Mouse (Mus musculus) megakaryocyte, embryonic 14.5 days (primary cell): ENCODE measurements at regions not wholly inside any gene's neighbourhood (a gene's known extent, or its start where the extent isn't known, plus 50 kb on each side); places are given as distances from the start of the nearest gene placed in this dataset.
"Not testable (repeated sequence)": the region's sequence is repeated elsewhere in the genome, so short reads cannot be mapped to it uniquely, and the experiment has no call there.

Experiments
- H3K27me3 ChIP-seq: replicated peaks from 2 replicates; pipeline ENCODE3; 2012; ENCODE audit warnings: inconsistent platforms
- H3K36me3 ChIP-seq: replicated peaks from 2 replicates; pipeline ENCODE3; 2012; ENCODE audit warnings: low read length, inconsistent platforms, mixed read lengths
- H3K4me1 ChIP-seq: 2 replicates; pipeline ENCODE4 v1.6.1; 2012; ENCODE audit warnings: inconsistent platforms
- H3K4me3 ChIP-seq: replicated peaks from 2 replicates; pipeline ENCODE3; 2012; ENCODE audit warnings: moderate library complexity, mild to moderate bottlenecking, inconsistent platforms
- H3K9me3 ChIP-seq: 2 replicates; pipeline ENCODE4 v1.6.1; 2012; ENCODE audit warnings: inconsistent platforms
- FLI1 ChIP-seq: IDR thresholded peaks from 2 replicates; pipeline ENCODE4 v1.6.1; 2012; ENCODE audit warnings: low read length, inconsistent platforms, mixed read lengths
- GATA1 ChIP-seq: IDR thresholded peaks from 3 replicates; pipeline ENCODE4 v1.6.1; 2012; ENCODE audit warnings: mixed read lengths, low read length, inconsistent platforms, borderline replicate concordance

- Histone ChIP-seq H3K9me3 (no peaks in the 10 kb centered on the region), H3K27me3 (peaks cover 8% of the 10 kb centered on the region)
- no peak for TF ChIP-seq FLI1
- TF ChIP-seq GATA1: no peak
These were observed 134.6 kb upstream of the Prkcq start for GRCm38 (mm10) chr2:11037343-11037742.

GRCm38 (mm10) chr2:11038440-11038839 lies 133.5 kb upstream of the Prkcq start:
- H3K36me3 ChIP-seq: no peaks in the 10 kb centered on the region
- no peak for TF ChIP-seq FLI1
- no peak for TF ChIP-seq GATA1
- no peaks in the 10 kb centered on the region for H3K4me1 ChIP-seq
- H3K4me3 ChIP-seq: no peak overlapping the region
- H3K9me3 ChIP-seq: no peaks in the 10 kb centered on the region
- H3K27me3 ChIP-seq: peaks cover 8% of the 10 kb centered on the region

More at GRCm38 (mm10) chr2:11037343-11037742, 134.6 kb upstream of the Prkcq start:
- Histone ChIP-seq H3K4me1 (no peaks in the 10 kb centered on the region), H3K4me3 (no peak overlapping the region), H3K36me3 (no peaks in the 10 kb centered on the region)

GRCm38 (mm10) chr2:11040005-11040404 lies 131.9 kb upstream of the Prkcq start:
- H3K36me3 ChIP-seq: no peaks in the 10 kb centered on the region

GRCm38 (mm10) chr2:11044727-11045274 lies 127.1 kb upstream of the Prkcq start:
- Histone ChIP-seq H3K36me3 (no peaks in the 10 kb centered on the region), H3K27me3 (peaks cover 2% of the 10 kb centered on the region), H3K9me3 (0 out of 2 replicates have a peak, but pooled peaks cover 5% of the 10 kb centered on the region), H3K4me1 (no peaks in the 10 kb centered on the region), H3K4me3 (no peak overlapping the region)
- TF ChIP-seq GATA1 (no peak), FLI1 (no peak)

More at GRCm38 (mm10) chr2:11040005-11040404, 131.9 kb upstream of the Prkcq start:
- H3K4me3 ChIP-seq: no peak overlapping the region
- peaks cover 8% of the 10 kb centered on the region for H3K27me3 ChIP-seq
- H3K9me3 ChIP-seq: no peaks in the 10 kb centered on the region
- TF ChIP-seq GATA1 (no peak), FLI1 (no peak)
- no peaks in the 10 kb centered on the region for H3K4me1 ChIP-seq

GRCm38 (mm10) chr2:11051621-11052020 lies 120.3 kb upstream of the Prkcq start:
- Histone ChIP-seq H3K27me3 (no peaks in the 10 kb centered on the region), H3K4me1 (no peaks in the 10 kb centered on the region), H3K36me3 (no peaks in the 10 kb centered on the region), H3K4me3 (no peak overlapping the region), H3K9me3 (0 out of 2 replicates have a peak, but pooled peaks cover 6% of the 10 kb centered on the region)
- TF ChIP-seq GATA1 (no peak), FLI1 (no peak)

- H3K27me3 ChIP-seq: peaks cover 2% of the 10 kb centered on the region
- TF ChIP-seq FLI1 (no peak), GATA1 (no peak)
- no peaks in the 10 kb centered on the region for H3K4me1 ChIP-seq
These were observed 112.0 kb upstream of the Prkcq start for GRCm38 (mm10) chr2:11059731-11060425.

GRCm38 (mm10) chr2:11067384-11067783 lies 104.5 kb upstream of the Prkcq start:
- H3K4me3 ChIP-seq: no peak overlapping the region
- H3K4me1 ChIP-seq: no peaks in the 10 kb centered on the region
- TF ChIP-seq FLI1 (no peak), GATA1 (no peak)
- H3K27me3 ChIP-seq: no peaks in the 10 kb centered on the region
- no peaks in the 10 kb centered on the region for H3K9me3 ChIP-seq
- no peaks in the 10 kb centered on the region for H3K36me3 ChIP-seq

More at GRCm38 (mm10) chr2:11059731-11060425, 112.0 kb upstream of the Prkcq start:
- Histone ChIP-seq H3K9me3 (peaks cover 3% of the 10 kb centered on the region; the same call in 1 of the 2 replicates), H3K4me3 (no peak overlapping the region), H3K36me3 (no peaks in the 10 kb centered on the region)

- peaks cover 20% of the 10 kb centered on the region for H3K27me3 ChIP-seq
- H3K4me1 ChIP-seq: no peaks in the 10 kb centered on the region
- no peak overlapping the region for H3K4me3 ChIP-seq
- H3K9me3 ChIP-seq: no peaks in the 10 kb centered on the region
- no peaks in the 10 kb centered on the region for H3K36me3 ChIP-seq
- TF ChIP-seq FLI1: no peak
- TF ChIP-seq GATA1: no peak
These were observed 88.4 kb upstream of the Prkcq start for GRCm38 (mm10) chr2:11083536-11083935.

- H3K9me3 ChIP-seq: no peaks in the 10 kb centered on the region
- peaks cover 5% of the 10 kb centered on the region; the same call in 1 of the 2 replicates for H3K4me1 ChIP-seq
- TF ChIP-seq FLI1: no peak
- TF ChIP-seq GATA1: no peak
- H3K27me3 ChIP-seq: peaks cover 19% of the 10 kb centered on the region
- H3K4me3 ChIP-seq: no peak overlapping the region
- no peaks in the 10 kb centered on the region for H3K36me3 ChIP-seq
These were observed 84.9 kb upstream of the Prkcq start for GRCm38 (mm10) chr2:11086996-11087395.

GRCm38 (mm10) chr2:11099834-11100622 lies 71.9 kb upstream of the Prkcq start:
- not testable (repeated sequence) for H3K27me3 ChIP-seq, H3K4me1 ChIP-seq, H3K36me3 ChIP-seq, H3K4me3 ChIP-seq
- peaks cover 21% of the 10 kb centered on the region for H3K9me3 ChIP-seq
